Mouse (Mus musculus): Measurements from ENCODE around the gene Glra4. TPM values are rescaled to one million over a fixed set of nuclear protein-coding genes. Genes with fewer than 3 reads are reported as not detected.
"Not testable (repeated sequence)": the region's sequence is repeated elsewhere in the genome, so short reads cannot be mapped to it uniquely, and the experiment has no call there.

Glra4 gene
- total RNA-seq, 2 experiments from 2014 or later = not detected

DNA sequence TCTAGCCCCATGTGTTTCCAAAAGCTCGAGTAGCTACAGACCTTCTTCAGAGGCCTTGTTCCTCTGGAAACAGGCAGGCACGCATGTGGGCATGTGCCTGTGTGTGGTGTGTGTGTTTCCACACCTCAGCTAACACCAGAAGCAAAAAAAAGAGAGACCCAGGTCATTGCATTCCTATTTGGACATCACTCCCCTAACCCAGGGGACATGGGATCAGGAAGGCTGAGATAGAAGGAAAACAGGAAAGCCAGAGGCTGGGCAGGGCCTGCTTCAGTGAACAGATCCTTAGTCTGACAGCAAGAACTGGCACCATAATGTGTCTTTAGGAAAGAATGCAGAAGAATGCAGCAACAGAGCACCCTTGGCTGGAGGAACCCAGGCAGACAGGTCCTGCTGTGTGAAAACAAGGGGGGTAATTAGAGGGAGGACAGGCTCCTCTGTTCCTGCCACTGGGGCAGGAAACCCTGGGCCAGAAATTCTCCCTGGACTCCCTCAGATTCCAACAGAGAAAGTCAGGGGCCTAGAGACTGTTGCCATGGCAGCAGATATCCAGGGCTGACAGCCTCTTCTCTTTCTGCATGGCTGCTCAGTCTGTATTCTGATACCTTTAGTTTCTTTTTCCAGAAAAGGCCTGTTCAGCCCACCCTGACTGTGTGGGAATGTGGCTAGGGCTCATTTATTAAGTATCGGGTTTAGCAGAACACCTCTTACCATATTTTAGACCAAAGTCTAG, 65.0 kb downstream of the Glra4 start:
- not testable (repeated sequence) for DNase-seq

GRCm38 (mm10) chrX:136708782-136709181, 71.2 kb downstream of the Glra4 start:
- no peak for DNase-seq

- peak; percentile 60 for DNase-seq
Measured at GRCm38 (mm10) chrX:136708168-136708681, 71.7 kb downstream of the Glra4 start.

Other genes with a start within 250 kb of the Glra4 start
- not detected for gene Kir3dl2, start 236.1 kb downstream of the Glra4 start, total RNA-seq (2021)
- gene Tceal3, start 189.3 kb downstream of the Glra4 start, total RNA-seq (2021) = under 1 TPM; 0.62 to 0.65 TPM
- 1 to 10 TPM; 7.4 to 7.7 TPM for gene Tceal1, start 72.2 kb downstream of the Glra4 start, total RNA-seq (2021)
- 100 to 1,000 TPM; 223 to 227 TPM for gene Morf4l2, start 36.5 kb downstream of the Glra4 start, total RNA-seq (2021)
- gene Plp1, start 42.5 kb upstream of the Glra4 start, total RNA-seq (2021) = 1 to 10 TPM; 2.0 to 4.8 TPM
- gene Rab9b, start 88.6 kb upstream of the Glra4 start, total RNA-seq (2021) = under 1 TPM; 0.09 to 0.31 TPM
- not detected for gene H2bfm, start 147.2 kb upstream of the Glra4 start, total RNA-seq (2021)
- gene Tmsb15b2, start 195.4 kb upstream of the Glra4 start, total RNA-seq (2021) = 1 to 10 TPM; 5.3 to 9.7 TPM
- under 1 TPM in 1 of 2 experiments, not detected in 1; 0.36 TPM for gene Tmsb15l, start 196.7 kb upstream of the Glra4 start, total RNA-seq (2021)
- 1 to 10 TPM; 1.2 to 3.3 TPM for gene Tmsb15b1, start 196.7 kb upstream of the Glra4 start, total RNA-seq (2021)
- under 1 TPM; 0.17 to 0.25 TPM for gene Zcchc18, start 213.0 kb upstream of the Glra4 start, total RNA-seq (2021)

Measured in heart, postnatal 4 days (tissue).